19 mouse cellular contexts compared by ENCODE assay signal in the genomic region with DNA sequence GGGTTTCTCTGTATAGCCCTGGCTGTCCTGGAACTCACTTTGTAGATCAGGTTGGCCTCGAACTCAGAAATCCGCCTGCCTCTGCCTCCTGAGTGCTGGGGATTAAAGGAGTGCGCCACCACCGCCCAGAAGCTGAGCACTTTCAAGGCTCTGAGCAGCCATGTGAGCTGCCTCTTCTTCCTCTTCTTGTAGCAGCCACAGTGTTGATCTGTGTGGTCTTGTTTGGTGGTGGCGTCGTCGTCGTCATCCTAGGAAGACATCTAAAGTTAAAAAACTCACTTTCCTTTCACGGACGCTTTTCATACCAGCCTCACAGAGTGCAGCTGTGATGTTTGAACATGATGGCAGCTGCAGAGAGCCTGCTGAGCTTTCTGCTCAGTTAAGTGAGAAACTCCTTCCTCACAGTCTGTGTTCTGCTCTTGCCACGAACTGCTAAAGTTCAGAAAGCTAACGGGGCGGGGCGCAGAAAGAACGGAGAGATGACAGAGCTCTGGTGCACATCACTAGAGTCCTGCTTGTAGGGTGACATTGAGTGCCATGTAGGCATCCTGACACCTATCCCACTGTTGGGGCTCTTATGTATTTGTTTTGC. TPM values are rescaled to one million over a fixed set of nuclear protein-coding genes. Genes with fewer than 3 reads are reported as not detected.
DNase-seq lines count a peak whose midpoint lies in the region; ATAC-seq and TF ChIP-seq lines count a peak whose summit lies in the region.
"Had no signal": no experiment of that assay in that cellular context is flagged by ENCODE, and none has a peak within 500 bp of the region (broad histone marks: within the 10 kb centered on the region; RNA-seq: fewer than 3 reads in every experiment).

No protein-coding gene starts in this region.

- H3K4me1 ChIP-seq in spleen, adult 2 months (ENCODE audit: control insufficient read depth, insufficient read depth, insufficient read length): peaks cover 44% of the 10 kb centered on the region
- peaks cover 8% of the 10 kb centered on the region; the same call in 1 of the 2 replicates for H3K4me1 ChIP-seq in forebrain, embryonic 10.5 days
- H3K4me1 ChIP-seq: embryonic facial prominence, embryonic 13.5 days; hindbrain, embryonic 15.5 days; midbrain, embryonic 13.5 days had no signal

- H3K27me3 ChIP-seq in spleen, adult 2 months (ENCODE audit: control insufficient read depth, insufficient read depth, low read length): no peaks in the 10 kb centered on the region
- H3K27me3 ChIP-seq in forebrain, embryonic 10.5 days (ENCODE audit: poor library complexity, severe bottlenecking): no peaks in the 10 kb centered on the region
- H3K27me3 ChIP-seq: embryonic facial prominence, embryonic 13.5 days; hindbrain, embryonic 15.5 days; midbrain, embryonic 13.5 days had no signal

- WGBS in spleen, adult 2 months: 16% methylated on average over 15 of the region's 15 CpGs
- 95% methylated on average over 15 of the region's 15 CpGs for WGBS in forebrain, embryonic 10.5 days

- peak in 1 of 2 experiments; percentile 54 for DNase-seq in spleen, adult 2 months (ENCODE audit: low read depth in 1 of 2, low spot score in 2 of 2)
- no peak for DNase-seq in spleen, postnatal 14 days (ENCODE audit: low spot score in 2 of 2)
- peak; percentile 51 to 69 for DNase-seq in thymus, postnatal 36 days
- DNase-seq in left cerebral cortex, adult 8-10 months (ENCODE audit: low spot score in 2 of 2): no peak
- no peak for DNase-seq in layer of hippocampus, adult 11-12 months (ENCODE audit: low spot score)
- no peak for DNase-seq in forebrain, embryonic 10.5 days (ENCODE audit: extremely low spot score, low spot score)
- DNase-seq: adrenal gland, adult 8-10 months; cerebellum, adult 9-10 months; gastrocnemius, postnatal 14 days; heart, postnatal 14 days; lung, postnatal 14 days; right cerebral cortex, adult 18-20 months had no signal

- no peak for TF ChIP-seq CTCF in spleen, adult 2 months (IDR thresholded peaks at IDR 0.05; ENCODE audit: extremely low read depth, insufficient read depth, insufficient read length, insufficient replicate concordance)

- ATAC-seq in granulocyte monocyte progenitor cell, adult 5-6 weeks (replicated peaks; ENCODE audit: poor library complexity, severe bottlenecking): peak; percentile 39; the same call in 1 of the 2 replicates
- peak; percentile 48 for ATAC-seq in neutrophil, adult 5-6 weeks (ENCODE audit: extremely low read depth, insufficient number of reproducible peaks, low FRiP score, poor library complexity, severe bottlenecking)
- ATAC-seq: intestine, embryonic 16.5 days; midbrain, embryonic 13.5 days had no signal

- H3K27ac ChIP-seq in spleen, adult 2 months (ENCODE audit: insufficient read depth, low read length): peak overlapping the region; percentile 71
- no peak overlapping the region for H3K27ac ChIP-seq in forebrain, embryonic 10.5 days
- H3K27ac ChIP-seq: embryonic facial prominence, embryonic 13.5 days; heart, embryonic 10.5 days; hindbrain, embryonic 15.5 days; midbrain, embryonic 13.5 days had no signal

- H3K9me3 ChIP-seq in forebrain, embryonic 10.5 days: no peaks in the 10 kb centered on the region
- H3K9me3 ChIP-seq: embryonic facial prominence, embryonic 13.5 days; heart, embryonic 10.5 days; hindbrain, embryonic 15.5 days; midbrain, embryonic 13.5 days had no signal

- no peak overlapping the region for H3K4me3 ChIP-seq in spleen, adult 2 months (ENCODE audit: extremely low read depth, insufficient read depth, insufficient read length)
- H3K4me3 ChIP-seq in forebrain, embryonic 10.5 days: no peak overlapping the region
- H3K4me3 ChIP-seq: embryonic facial prominence, embryonic 13.5 days; heart, embryonic 10.5 days; hindbrain, embryonic 15.5 days; midbrain, embryonic 13.5 days had no signal

- no peaks in the 10 kb centered on the region for H3K36me3 ChIP-seq in spleen, adult 2 months (ENCODE audit: control insufficient read depth, insufficient read depth, low read length)
- H3K36me3 ChIP-seq in forebrain, embryonic 10.5 days (replicated peaks): no peaks in the 10 kb centered on the region
- H3K36me3 ChIP-seq: embryonic facial prominence, embryonic 13.5 days; heart, embryonic 10.5 days; hindbrain, embryonic 15.5 days; midbrain, embryonic 13.5 days had no signal

- TF ChIP-seq POLR2A in spleen, adult 2 months (IDR thresholded peaks at IDR 0.05; ENCODE audit: low read depth, low read length): no peak

RNA-seq across cellular contexts. Expression of a gene that starts 34.4 kb away (rescaled TPM):
- polyA plus RNA-seq in spleen, adult 2 months (2012; rRNA removed): 51.1 and 65.9 TPM in 2 replicates
- total RNA-seq in granulocyte monocyte progenitor cell, adult 5-6 weeks (2014; fragmentation: Nextera tagmentation): 60.4 and 61.3 TPM in 2 replicates
- 69.4 and 72.2 TPM in 2 replicates for total RNA-seq in granulocyte monocyte progenitor cell, adult 5-6 weeks (2017)
- 220 and 238 TPM in 2 replicates for total RNA-seq in neutrophil, adult 5-6 weeks (2017)
- total RNA-seq in left cerebral cortex, adult 8-10 months (2022): 1 to 10 TPM; 2.8 to 5.6 (median 4.7) TPM
- polyA plus RNA-seq in forebrain, embryonic 10.5 days (2016; fragmentation: Nextera tagmentation; extraction: Ambion mirVana): 6.1 and 6.2 TPM in 2 replicates

Comparison
In these comparisons a context has a peak if more than half of its experiments do, and no peak if none do; other contexts are left out.
1. DNase-seq: peak in thymus, postnatal 36 days (2 of 2); none in spleen, postnatal 14 days (0 of 2), left cerebral cortex, adult 8-10 months (0 of 2), layer of hippocampus, adult 11-12 months (single experiment) and forebrain, embryonic 10.5 days (single experiment).
2. RNA of a gene that starts 34.4 kb away (total RNA-seq): 220 to 238 TPM in neutrophil, adult 5-6 weeks and 60.4 to 72.2 TPM in granulocyte monocyte progenitor cell, adult 5-6 weeks; 2.8 to 5.6 TPM in left cerebral cortex, adult 8-10 months; every median in the first group is over 4 times any median in the second.